Mouse (Mus musculus) MEL (cell line): ENCODE measurements around the gene Cfap36. TPM values are rescaled to one million over a fixed set of nuclear protein-coding genes. Genes with fewer than 3 reads are reported as not detected.

Source experiments
- DNase-seq: peaks from one replicate; pipeline ENCODE4 v3.0.0; 2011; ENCODE audit warnings: low read depth, low spot score
- H3K27ac ChIP-seq: 2 replicates; pipeline ENCODE4 v1.5.1; 2012; ENCODE audit warnings: low read depth, mild to moderate bottlenecking, control low read depth, low read length, moderate library complexity; ENCODE audit not compliant: control insufficient read depth
- H3K27me3 ChIP-seq, 2 experiments: fragments of 150-350 bp in 1 of 2; sonication (generic) in 1 of 2; 2 replicates each; pipeline ENCODE4 v1.6.1; 2012; ENCODE audit warnings: low read length in 2 of 2, mild to moderate bottlenecking in 2 of 2, improper control_type of control experiment in 1 of 2, moderate library complexity in 1 of 2; ENCODE audit not compliant: insufficient read depth in 2 of 2, control insufficient read depth in 1 of 2
- H3K36me3 ChIP-seq, 2 experiments: 2 replicates each; pipeline ENCODE4 v1.6.1; 2012 to 2014; ENCODE audit warnings: low read length in 2 of 2, improper control_type of control experiment in 1 of 2, inconsistent platforms in 1 of 2, mild to moderate bottlenecking in 1 of 2; ENCODE audit not compliant: insufficient read depth in 2 of 2, control insufficient read depth in 1 of 2
- H3K4me1 ChIP-seq, 2 experiments: fragments of 150-350 bp in 1 of 2; sonication (generic) in 1 of 2; 2 replicates each; pipeline ENCODE4 v1.6.1; 2012; ENCODE audit warnings: low read length in 2 of 2, improper control_type of control experiment in 1 of 2, mild to moderate bottlenecking in 1 of 2; ENCODE audit not compliant: insufficient read depth in 2 of 2, control insufficient read depth in 1 of 2
- H3K4me3 ChIP-seq, 2 experiments: fragments of 150-350 bp in 1 of 2; sonication (generic) in 1 of 2; 2 replicates each; pipeline ENCODE4 v1.5.1; 2012; ENCODE audit warnings: low read depth in 2 of 2, low read length in 2 of 2, mild to moderate bottlenecking in 2 of 2, moderate library complexity in 2 of 2, control low read depth in 1 of 2, improper control_type of control experiment in 1 of 2; ENCODE audit not compliant: control insufficient read depth in 1 of 2, insufficient read depth in 1 of 2
- H3K79me2 ChIP-seq: 2 replicates; pipeline ENCODE4 v1.6.1; 2012; ENCODE audit warnings: mild to moderate bottlenecking, low read length, moderate library complexity; ENCODE audit not compliant: control insufficient read depth, poor library complexity, insufficient read depth
- H3K9ac ChIP-seq: 2 replicates; pipeline ENCODE4 v1.6.1; 2012; ENCODE audit warnings: low read depth, mild to moderate bottlenecking, control low read depth, low read length, moderate library complexity; ENCODE audit not compliant: control insufficient read depth, poor library complexity, severe bottlenecking
- H3K9me3 ChIP-seq: fragments of 150-350 bp; sonication (generic); replicated peaks from 2 replicates; pipeline ENCODE4 v1.6.1; 2012; ENCODE audit warnings: mild to moderate bottlenecking, low read length, improper control_type of control experiment, moderate library complexity; ENCODE audit not compliant: insufficient read depth
- BHLHE40 ChIP-seq: IDR thresholded peaks from 2 replicates; pipeline ENCODE4 v1.6.1; 2012; ENCODE audit warnings: low read depth, mild to moderate bottlenecking, inconsistent platforms, low read length, improper control_type of control experiment, borderline replicate concordance
- CTCF ChIP-seq, 3 experiments: IDR thresholded peaks in 2 of 3; conservative IDR thresholded peaks in 1 of 3; 2 replicates each; pipeline ENCODE4 v1.5.1; 2011 to 2012; ENCODE audit warnings: low read length in 3 of 3, low read depth in 2 of 3, mild to moderate bottlenecking in 2 of 3, improper control_type of control experiment in 1 of 3, inconsistent platforms in 1 of 3, mixed read lengths in 1 of 3, moderate library complexity in 1 of 3; ENCODE audit not compliant: control insufficient read depth in 1 of 3, insufficient read depth in 1 of 3, poor library complexity in 1 of 3, severe bottlenecking in 1 of 3
- ELF1 ChIP-seq: IDR thresholded peaks from 2 replicates; pipeline ENCODE4 v1.6.1; 2014; ENCODE audit warnings: low read depth, mild to moderate bottlenecking, inconsistent platforms, low read length, improper control_type of control experiment, moderate library complexity
- GABPA ChIP-seq: IDR thresholded peaks from 2 replicates; pipeline ENCODE4 v1.6.1; 2012; ENCODE audit warnings: low read depth, mild to moderate bottlenecking, inconsistent platforms, low read length, improper control_type of control experiment, moderate library complexity
- GATA1 ChIP-seq: IDR thresholded peaks from 2 replicates; pipeline ENCODE4 v1.6.1; 2011; ENCODE audit warnings: low read depth, low read length, improper control_type of control experiment
- HCFC1 ChIP-seq: IDR thresholded peaks from 2 replicates; pipeline ENCODE4 v1.6.1; 2012; ENCODE audit warnings: low read depth, mild to moderate bottlenecking, inconsistent platforms, low read length, improper control_type of control experiment, moderate library complexity
- JUND ChIP-seq: IDR thresholded peaks from 2 replicates; pipeline ENCODE4 v1.6.1; 2011; ENCODE audit warnings: low read depth, mild to moderate bottlenecking, improper control_type of control experiment, low read length
- MAZ ChIP-seq: IDR thresholded peaks from 2 replicates; pipeline ENCODE4 v1.6.1; 2012; ENCODE audit warnings: low read depth, mild to moderate bottlenecking, inconsistent platforms, low read length, improper control_type of control experiment
- MXI1 ChIP-seq: IDR thresholded peaks from 2 replicates; pipeline ENCODE4 v1.6.1; 2011; ENCODE audit warnings: mild to moderate bottlenecking, low read depth, low read length, improper control_type of control experiment
- POLR2AphosphoS5 ChIP-seq: IDR thresholded peaks from 2 replicates; pipeline ENCODE4 v1.6.1; 2012; ENCODE audit warnings: low read depth, borderline replicate concordance, mild to moderate bottlenecking, inconsistent platforms, low read length, moderate library complexity, mixed read lengths
- RAD21 ChIP-seq: IDR thresholded peaks from 2 replicates; pipeline ENCODE4 v1.6.1; 2011; ENCODE audit warnings: mild to moderate bottlenecking, low read depth, low read length, improper control_type of control experiment
- SMC3 ChIP-seq: IDR thresholded peaks from 2 replicates; pipeline ENCODE4 v1.6.1; 2011; ENCODE audit warnings: low read depth, low read length, improper control_type of control experiment
- TAL1 ChIP-seq: IDR thresholded peaks from 2 replicates; pipeline ENCODE4 v1.6.1; 2012; ENCODE audit warnings: mild to moderate bottlenecking, inconsistent platforms, low read length, moderate library complexity, mixed read lengths
- TBP ChIP-seq: IDR thresholded peaks from 2 replicates; pipeline ENCODE4 v1.8.0; 2011; ENCODE audit warnings: low read depth, low read length, improper control_type of control experiment
- TCF12 ChIP-seq: IDR thresholded peaks from 2 replicates; pipeline ENCODE4 v1.6.1; 2014; ENCODE audit warnings: low read depth, mild to moderate bottlenecking, inconsistent platforms, low read length, improper control_type of control experiment, moderate library complexity
- ZMIZ1 ChIP-seq: IDR thresholded peaks from 2 replicates; pipeline ENCODE4 v1.6.1; 2012; ENCODE audit warnings: low read depth, mild to moderate bottlenecking, inconsistent platforms, low read length, improper control_type of control experiment, moderate library complexity
- polyA plus RNA-seq, 2 experiments: library from polyadenylated mRNA; stranded (reverse) in 1 of 2; unstranded in 1 of 2; fragments of >175 nt in 1 of 2; fragments of >200 nt in 1 of 2; gene quantifications; 2 replicates each; pipeline versions ENCODE4 v1.2.1 to v1.2.4; 2012; ENCODE audit warnings: low replicate concordance in 2 of 2, low read depth in 1 of 2; ENCODE audit not compliant: insufficient read length in 2 of 2, insufficient read depth in 1 of 2, missing spikeins in 1 of 2
- total RNA-seq: library from RNA; depleted of rRNA; stranded (reverse); fragments of 300-350 nt; gene quantifications from 2 replicates; pipeline ENCODE4 v1.2.3, GENCODE M21; 2012

Cfap36 gene
- total and polyA plus RNA-seq, 3 experiments: 17.8 to 18.8 TPM; not detected in 1

GRCm38 (mm10) chr11:29181751-29182150 lies 65.5 kb downstream of the Cfap36 start:
- Histone ChIP-seq H3K4me1 (peaks cover 0 to 12% of the 10 kb centered on the region in 2 experiments; a peak in 2 of 4 replicates), H3K27ac (no peak overlapping the region), H3K9me3 (no peaks in the 10 kb centered on the region), H3K4me3 (no peak overlapping the region), H3K27me3 (no peaks in the 10 kb centered on the region), H3K79me2 (peaks cover 12% of the 10 kb centered on the region), H3K36me3 (peaks cover 19 to 43% of the 10 kb centered on the region in 2 experiments), H3K9ac (no peak overlapping the region)
- DNase-seq: no peak
- TF ChIP-seq TBP (no peak), CTCF (IDR thresholded peaks at IDR 0.05 in 2 of 3, conservative IDR thresholded peaks at IDR 0.05 in 1 of 3; ENCODE audit: control insufficient read depth in 1 of 3, insufficient read depth in 1 of 3, low read depth in 2 of 3, low read length in 3 of 3, poor library complexity in 1 of 3, severe bottlenecking in 1 of 3) (no peak), POLR2AphosphoS5 (no peak), MXI1 (no peak), HCFC1 (no peak), TAL1 (no peak), GABPA (no peak), MAZ (no peak), SMC3 (no peak), BHLHE40 (no peak), ELF1 (no peak), ZMIZ1 (no peak)

DNA sequence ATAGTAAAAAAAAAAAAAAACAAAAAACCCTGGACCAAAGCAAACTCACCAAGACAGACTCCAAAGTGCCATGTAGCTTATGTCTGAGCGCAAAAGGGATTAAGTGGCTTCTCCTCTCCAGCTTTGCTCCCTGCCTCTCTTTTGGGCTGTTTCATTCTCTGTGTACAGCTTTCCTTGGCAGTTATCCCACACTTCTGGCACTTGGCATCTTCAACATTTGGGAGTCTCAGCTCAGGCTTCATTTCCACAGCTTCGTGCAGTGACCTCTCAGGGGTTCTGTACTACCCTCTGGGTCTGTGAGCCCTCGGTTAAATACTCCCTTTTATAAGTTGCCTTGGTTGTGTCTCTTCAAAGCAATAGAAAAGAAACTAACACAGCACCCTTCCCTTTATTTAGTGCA lies 66.6 kb downstream of the Cfap36 start:
- TF ChIP-seq CTCF (IDR thresholded peaks at IDR 0.05 in 2 of 3, conservative IDR thresholded peaks at IDR 0.05 in 1 of 3; ENCODE audit: control insufficient read depth in 1 of 3, insufficient read depth in 1 of 3, low read depth in 2 of 3, low read length in 3 of 3, poor library complexity in 1 of 3, severe bottlenecking in 1 of 3) (no peak), ELF1 (no peak), TCF12 (no peak), GABPA (no peak), TAL1 (no peak), RAD21 (no peak), SMC3 (no peak), ZMIZ1 (no peak), GATA1 (no peak), JUND (no peak)
- H3K27ac ChIP-seq: no peak overlapping the region
- H3K9me3 ChIP-seq: no peaks in the 10 kb centered on the region
- H3K4me3 ChIP-seq: no peak overlapping the region
- no peak overlapping the region for H3K9ac ChIP-seq
- no peak for DNase-seq
- peaks cover 15% of the 10 kb centered on the region for H3K79me2 ChIP-seq
- peaks cover 3 to 21% of the 10 kb centered on the region in 2 experiments; a peak in 3 of 4 replicates for H3K4me1 ChIP-seq
- H3K27me3 ChIP-seq: no peaks in the 10 kb centered on the region
- H3K36me3 ChIP-seq: peaks cover 23 to 44% of the 10 kb centered on the region in 2 experiments
